Mouse (Mus musculus) forebrain, embryonic 12.5 days (tissue): ENCODE results near the gene Tmem150b. TPM values are rescaled to one million over a fixed set of nuclear protein-coding genes. Genes with fewer than 3 reads are reported as not detected.

Experiments
- ATAC-seq: fragments of 200-750 bp; cut with Nextera tagmentation; 2 replicates; pipeline ENCODE4 v1.8.0; 2017; ENCODE audit warnings: moderate TSS enrichment; ENCODE audit not compliant: low FRiP score
- H3K27ac ChIP-seq: fragments of 300-500 bp; sonication (generic); 2 replicates; pipeline ENCODE4 v1.5.1; 2016; ENCODE audit warnings: mild to moderate bottlenecking
- H3K27me3 ChIP-seq: fragments of 300-500 bp; sonication (generic); 2 replicates; pipeline ENCODE4 v1.6.1; 2016; ENCODE audit warnings: mild to moderate bottlenecking
- H3K36me3 ChIP-seq: fragments of 300-500 bp; sonication (generic); replicated peaks from 2 replicates; pipeline ENCODE4 v1.6.1; 2016; ENCODE audit warnings: mild to moderate bottlenecking
- H3K4me1 ChIP-seq: fragments of 300-500 bp; sonication (generic); 2 replicates; pipeline ENCODE4 v1.6.1; 2016
- H3K4me2 ChIP-seq: fragments of 300-500 bp; sonication (generic); 2 replicates; pipeline ENCODE4 v1.6.1; 2016; ENCODE audit warnings: mild to moderate bottlenecking, moderate library complexity
- H3K4me3 ChIP-seq: fragments of 300-500 bp; sonication (generic); replicated peaks from 2 replicates; pipeline ENCODE4 v1.5.1; 2016; ENCODE audit warnings: mild to moderate bottlenecking
- H3K9ac ChIP-seq: fragments of 300-500 bp; sonication (generic); 2 replicates; pipeline ENCODE4 v1.6.1; 2016; ENCODE audit warnings: mild to moderate bottlenecking
- H3K9me3 ChIP-seq: fragments of 300-500 bp; sonication (generic); 2 replicates; pipeline ENCODE4 v1.6.1; 2016
- WGBS: fragments of 180-500 bp; shearing (Covaris S2); methylation state at CpG from one replicate; pipeline ENCODE4 v1.1.7; 2016; 5-methylcytosine and 5-hydroxymethylcytosine counted together
- polyA plus RNA-seq: library from polyadenylated mRNA; unstranded; fragments of >200 nt; fragmentation: Nextera tagmentation; extraction: Ambion mirVana; gene quantifications from 2 replicates; pipeline ENCODE4 v1.2.1, GENCODE M21; 2016

The Tmem150b gene
- polyA plus RNA-seq, 1 experiment from 2014 or later, result 0.27 TPM

- Histone ChIP-seq H3K27me3 (no peaks in the 10 kb centered on the region), H3K4me1 (no peaks in the 10 kb centered on the region), H3K9me3 (no peaks in the 10 kb centered on the region), H3K4me2 (no peak overlapping the region), H3K36me3 (peaks cover 64% of the 10 kb centered on the region), H3K4me3 (no peak overlapping the region), H3K27ac (no peak overlapping the region), H3K9ac (no peak overlapping the region)
- 95% methylated on average over 7 of the region's 7 CpGs for WGBS
- ATAC-seq, result no peak
These were observed 49.8 kb downstream of the Tmem150b start for GRCm38 (mm10) chr7:4675200-4675599.

- H3K36me3 ChIP-seq, result peaks cover 65% of the 10 kb centered on the region
- no peak overlapping the region for H3K4me2 ChIP-seq
- no peak overlapping the region for H3K27ac ChIP-seq
- WGBS, result 95% methylated on average over 12 of the region's 12 CpGs
- no peak for ATAC-seq
- H3K27me3 ChIP-seq, result no peaks in the 10 kb centered on the region
- no peaks in the 10 kb centered on the region for H3K9me3 ChIP-seq
- H3K4me3 ChIP-seq, result no peak overlapping the region
- H3K4me1 ChIP-seq, result no peaks in the 10 kb centered on the region
- no peak overlapping the region for H3K9ac ChIP-seq
These were observed 50.8 kb downstream of the Tmem150b start for GRCm38 (mm10) chr7:4674114-4674731.

GRCm38 (mm10) chr7:4671956-4672355 is 53.1 kb downstream of the Tmem150b start:
- no peak overlapping the region for H3K4me2 ChIP-seq
- no peak overlapping the region for H3K4me3 ChIP-seq
- no peaks in the 10 kb centered on the region for H3K9me3 ChIP-seq
- 73% methylated on average over 4 of the region's 4 CpGs for WGBS
- H3K36me3 ChIP-seq, result peaks cover 57% of the 10 kb centered on the region
- H3K9ac ChIP-seq, result no peak overlapping the region
- ATAC-seq, result no peak
- no peaks in the 10 kb centered on the region for H3K27me3 ChIP-seq
- H3K27ac ChIP-seq, result no peak overlapping the region
- no peaks in the 10 kb centered on the region for H3K4me1 ChIP-seq

- WGBS, result 94% methylated on average over 8 of the region's 8 CpGs
- Histone ChIP-seq H3K27ac (no peak overlapping the region), H3K4me2 (no peak overlapping the region), H3K27me3 (no peaks in the 10 kb centered on the region), H3K4me1 (no peaks in the 10 kb centered on the region), H3K9me3 (no peaks in the 10 kb centered on the region), H3K9ac (no peak overlapping the region), H3K4me3 (no peak overlapping the region), H3K36me3 (peaks cover 57% of the 10 kb centered on the region)
- no peak for ATAC-seq
These were observed 54.3 kb downstream of the Tmem150b start for GRCm38 (mm10) chr7:4670655-4671255.

GRCm38 (mm10) chr7:4669156-4669555 is 55.9 kb downstream of the Tmem150b start:
- Histone ChIP-seq H3K9me3 (no peaks in the 10 kb centered on the region), H3K36me3 (peaks cover 49% of the 10 kb centered on the region), H3K4me2 (no peak overlapping the region), H3K9ac (no peak overlapping the region), H3K27ac (no peak overlapping the region), H3K4me1 (no peaks in the 10 kb centered on the region), H3K27me3 (no peaks in the 10 kb centered on the region), H3K4me3 (no peak overlapping the region)
- WGBS, result 97% methylated on average over 9 of the region's 9 CpGs
- ATAC-seq, result no peak

GRCm38 (mm10) chr7:4668506-4668905 is 56.5 kb downstream of the Tmem150b start:
- Histone ChIP-seq H3K9ac (no peak overlapping the region), H3K4me1 (no peaks in the 10 kb centered on the region), H3K4me2 (no peak overlapping the region), H3K9me3 (no peaks in the 10 kb centered on the region), H3K4me3 (no peak overlapping the region), H3K27me3 (no peaks in the 10 kb centered on the region), H3K36me3 (peaks cover 49% of the 10 kb centered on the region), H3K27ac (no peak overlapping the region)
- WGBS, result 92% methylated on average over 8 of the region's 8 CpGs
- no peak for ATAC-seq

- WGBS, result 95% methylated on average over 5 of the region's 5 CpGs
- Histone ChIP-seq H3K9ac (no peak overlapping the region), H3K36me3 (peaks cover 47% of the 10 kb centered on the region), H3K4me1 (no peaks in the 10 kb centered on the region), H3K4me2 (no peak overlapping the region), H3K4me3 (no peak overlapping the region), H3K27ac (no peak overlapping the region), H3K27me3 (no peaks in the 10 kb centered on the region), H3K9me3 (no peaks in the 10 kb centered on the region)
- ATAC-seq, result no peak
These were observed 58.2 kb downstream of the Tmem150b start for GRCm38 (mm10) chr7:4666871-4667270.

- Histone ChIP-seq H3K9ac (no peak overlapping the region), H3K4me3 (no peak overlapping the region), H3K4me1 (peaks cover 11% of the 10 kb centered on the region), H3K4me2 (no peak overlapping the region), H3K27ac (no peak overlapping the region), H3K36me3 (peaks cover 28% of the 10 kb centered on the region), H3K9me3 (no peaks in the 10 kb centered on the region), H3K27me3 (no peaks in the 10 kb centered on the region)
- no peak for ATAC-seq
- 82% methylated on average over 2 of the region's 2 CpGs for WGBS
These were observed 61.3 kb downstream of the Tmem150b start for GRCm38 (mm10) chr7:4663742-4664141.

GRCm38 (mm10) chr7:4663179-4663578 is 61.9 kb downstream of the Tmem150b start:
- Histone ChIP-seq H3K9ac (no peak overlapping the region), H3K27me3 (no peaks in the 10 kb centered on the region), H3K4me3 (no peak overlapping the region), H3K4me2 (no peak overlapping the region), H3K27ac (no peak overlapping the region), H3K36me3 (peaks cover 28% of the 10 kb centered on the region), H3K4me1 (peaks cover 12% of the 10 kb centered on the region), H3K9me3 (no peaks in the 10 kb centered on the region)
- 73% methylated on average over 8 of the region's 8 CpGs for WGBS
- no peak for ATAC-seq

GRCm38 (mm10) chr7:4659911-4660443 is 65.1 kb downstream of the Tmem150b start:
- 62% methylated on average over 3 of the region's 3 CpGs for WGBS
- H3K27ac ChIP-seq, result peak overlapping the region; percentile 96; the same call in 1 of the 2 replicates
- no peak for ATAC-seq
- H3K27me3 ChIP-seq, result no peaks in the 10 kb centered on the region
- no peaks in the 10 kb centered on the region for H3K9me3 ChIP-seq
- H3K4me1 ChIP-seq, result peaks cover 38% of the 10 kb centered on the region
- peak overlapping the region; percentile 86 for H3K4me3 ChIP-seq
- peak overlapping the region; percentile 97 for H3K4me2 ChIP-seq
- H3K9ac ChIP-seq, result peak overlapping the region; percentile 97
- peaks cover 15% of the 10 kb centered on the region for H3K36me3 ChIP-seq

GRCm38 (mm10) chr7:4658912-4659551 is 66.0 kb downstream of the Tmem150b start, which contains the start of gene Ppp6r1:
Gene Ppp6r1, minus strand, starts transcription at chr7:4659019.
- under 1% methylated on average over 54 of the region's 54 CpGs for WGBS
- no peaks in the 10 kb centered on the region for H3K27me3 ChIP-seq
- H3K36me3 ChIP-seq, result peaks cover 8% of the 10 kb centered on the region
- H3K4me2 ChIP-seq, result peak within 1 kb of the TSS; percentile 97
- peak within 1 kb of the TSS; percentile 86 for H3K4me3 ChIP-seq
- ATAC-seq, result peak; percentile 97
- H3K4me1 ChIP-seq, result peaks cover 38% of the 10 kb centered on the region
- H3K9me3 ChIP-seq, result no peaks in the 10 kb centered on the region
- peak within 1 kb of the TSS; percentile 97 for H3K9ac ChIP-seq
- peak within 1 kb of the TSS; percentile 96 for H3K27ac ChIP-seq

- peak; percentile 70 for ATAC-seq
- no peaks in the 10 kb centered on the region for H3K9me3 ChIP-seq
- H3K4me1 ChIP-seq, result peaks cover 38% of the 10 kb centered on the region
- H3K4me3 ChIP-seq, result peak overlapping the region; percentile 86
- H3K27ac ChIP-seq, result peak overlapping the region; percentile 96
- under 1% methylated on average over 75 of the region's 78 CpGs for WGBS
- H3K9ac ChIP-seq, result peak overlapping the region; percentile 97
- H3K4me2 ChIP-seq, result peak overlapping the region; percentile 97
- H3K36me3 ChIP-seq, result peaks cover 4% of the 10 kb centered on the region; the same call in 1 of the 2 replicates
- H3K27me3 ChIP-seq, result no peaks in the 10 kb centered on the region
These were observed 66.7 kb downstream of the Tmem150b start for GRCm38 (mm10) chr7:4658128-4658907.
